Mouse (Mus musculus) CD4-positive, CD25-positive, alpha-beta regulatory T cell, adult 2 months (primary cell): ENCODE results near the gene Cox8b.
A peak's percentile ranks its signal among the peaks of the same experiment; 100 is the strongest.

Experiments used
- DNase-seq: peaks from one replicate; pipeline ENCODE4 v3.0.0-alpha.2; 2012; ENCODE audit warnings: low read depth, low spot score

Cox8b gene

DNA sequence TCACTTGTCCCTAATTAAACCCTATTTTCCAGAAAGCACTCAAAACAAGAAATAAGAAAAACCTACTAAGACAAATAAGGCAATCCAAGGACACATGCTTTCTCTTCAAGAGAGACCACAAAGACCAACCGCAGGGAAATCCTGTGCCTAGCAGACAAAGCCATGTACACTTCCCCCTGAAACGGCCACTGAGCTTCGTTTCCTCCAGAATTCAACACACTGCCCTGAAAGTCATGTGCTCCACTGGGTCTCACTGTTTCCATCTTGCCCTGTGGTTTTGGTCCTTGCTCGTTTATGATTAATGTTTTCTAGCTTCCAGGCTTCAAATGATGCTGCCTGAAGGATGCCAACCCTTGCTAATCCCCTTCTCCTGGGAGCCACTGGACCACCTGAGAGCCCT, 26.0 kb downstream of the Cox8b start:
- no peak for DNase-seq

DNA sequence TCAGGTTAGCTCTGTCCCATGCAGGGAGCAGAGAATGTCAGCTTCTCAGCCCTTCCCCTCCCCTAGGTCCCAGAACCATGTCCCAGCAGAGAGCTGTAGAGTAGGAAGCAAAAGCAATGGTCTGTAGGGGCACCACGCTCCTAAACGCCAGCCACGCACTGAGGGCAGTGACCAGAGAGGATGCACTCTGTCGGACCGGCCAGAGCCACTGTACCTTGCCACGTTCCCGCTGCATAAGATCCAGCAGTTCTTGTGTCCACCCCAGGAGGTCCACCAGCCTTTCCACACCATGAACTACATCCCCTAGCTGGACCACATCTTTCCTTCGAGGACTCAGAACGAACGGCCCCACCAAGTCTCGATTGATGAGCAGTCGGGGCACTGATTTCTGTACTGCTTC, 35.5 kb downstream of the Cox8b start:
- no peak for DNase-seq

DNA sequence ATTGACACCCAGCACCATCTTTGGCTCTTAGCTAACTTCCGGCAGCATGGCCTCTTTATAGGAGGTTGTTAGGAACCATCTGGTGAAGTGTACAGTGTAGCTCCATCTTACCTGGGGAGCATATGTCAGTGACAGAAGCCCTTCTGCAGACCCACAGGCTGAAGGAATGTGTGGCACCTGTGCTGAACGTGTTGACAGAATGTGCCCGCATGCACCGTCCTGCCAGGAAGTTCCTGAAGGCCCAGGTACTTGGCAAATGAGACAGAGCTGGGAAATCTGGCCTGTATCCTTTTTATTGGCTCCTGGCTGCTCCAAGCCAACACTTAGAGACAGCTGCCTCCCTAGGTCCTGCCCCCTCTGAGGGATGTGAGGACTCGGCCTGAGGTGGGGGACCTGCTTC, 39.5 kb downstream of the Cox8b start:
- DNase-seq, result no peak

DNA sequence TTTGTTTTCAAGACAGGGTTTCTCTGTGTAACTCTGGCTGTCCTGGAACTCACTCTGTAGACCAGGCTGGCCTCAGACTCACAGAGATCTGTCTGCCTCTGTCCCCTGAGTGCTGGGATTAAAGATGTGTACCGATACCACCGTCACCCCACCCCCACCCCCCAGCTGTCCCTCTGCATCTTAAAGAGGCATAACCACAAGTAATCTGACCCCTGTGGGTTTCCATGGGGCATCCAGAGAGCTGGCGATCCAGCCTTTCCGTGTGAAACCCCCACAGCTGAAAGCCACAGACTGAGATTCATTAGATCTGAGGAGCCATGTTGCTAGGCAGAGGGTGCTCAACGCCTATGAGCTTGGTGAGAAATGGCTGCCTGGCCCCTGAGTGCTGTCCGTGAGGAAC, 40.2 kb downstream of the Cox8b start:
- no peak for DNase-seq

DNA sequence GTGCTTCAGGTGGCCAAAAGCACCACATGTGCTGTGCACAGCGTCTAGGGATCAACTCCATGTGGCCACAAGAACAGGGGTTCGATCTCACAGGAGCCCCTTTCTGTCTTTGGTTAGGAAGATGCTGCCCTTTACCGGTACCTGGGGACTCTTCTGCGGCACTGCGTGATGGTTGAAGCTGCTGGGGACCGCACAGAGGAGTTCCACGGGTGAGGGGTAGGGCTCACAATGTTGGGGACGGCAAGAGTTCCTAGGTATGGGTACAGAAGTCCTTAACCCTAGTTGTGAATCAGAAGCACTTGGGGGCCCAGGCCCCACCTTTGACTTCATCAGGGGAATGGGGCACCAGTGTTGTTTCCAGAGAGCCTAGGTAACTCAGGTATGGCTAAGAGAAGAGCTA, 41.5 kb downstream of the Cox8b start:
- DNase-seq, result no peak

DNA sequence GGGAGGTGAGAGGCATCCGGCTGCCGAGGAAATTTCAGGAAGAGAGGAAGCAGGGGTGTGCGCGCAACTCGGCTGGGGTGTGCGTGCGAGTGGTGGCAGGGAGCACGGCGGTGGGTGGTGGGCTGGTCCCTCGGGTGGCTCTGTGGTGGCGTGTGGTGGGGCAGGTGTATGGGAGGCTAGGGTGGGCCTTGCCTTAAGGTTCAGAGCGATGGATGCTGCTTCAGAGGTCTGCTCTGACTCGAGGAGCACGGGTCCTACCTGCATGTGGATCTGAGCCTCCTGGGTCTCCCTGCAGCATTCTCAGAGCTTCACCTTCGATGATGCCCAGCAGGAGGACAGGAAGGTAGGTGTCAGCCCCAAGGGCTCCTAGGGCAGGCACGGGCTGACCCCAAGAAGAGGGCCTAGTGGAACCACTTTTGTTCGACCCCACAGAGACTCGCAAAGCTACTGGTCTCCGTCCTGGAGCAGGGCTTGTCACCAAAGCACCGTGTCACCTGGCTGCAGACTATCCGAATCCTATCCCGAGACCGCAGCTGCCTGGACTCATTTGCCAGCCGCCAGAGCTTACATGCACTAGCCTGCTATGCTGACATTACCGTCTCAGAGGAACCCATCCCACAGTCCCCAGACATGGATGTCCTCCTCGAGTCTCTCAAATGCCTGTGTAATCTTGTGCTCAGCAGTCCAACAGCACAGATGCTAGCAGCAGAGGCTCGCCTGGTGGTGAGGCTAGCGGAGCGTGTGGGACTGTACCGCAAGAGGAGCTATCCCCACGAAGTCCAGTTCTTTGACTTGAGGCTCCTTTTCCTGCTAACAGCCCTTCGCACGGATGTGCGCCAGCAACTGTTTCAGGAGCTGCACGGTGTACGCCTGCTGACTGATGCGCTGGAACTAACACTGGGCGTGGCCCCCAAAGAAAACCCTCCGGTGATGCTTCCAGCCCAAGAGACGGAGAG, 42.4 kb downstream of the Cox8b start, which contains the start of gene Bet1l:
TSS of gene Bet1l (minus strand) at position 28 of the 956 bp plus-strand sequence.
- DNase-seq, result no peak

DNA sequence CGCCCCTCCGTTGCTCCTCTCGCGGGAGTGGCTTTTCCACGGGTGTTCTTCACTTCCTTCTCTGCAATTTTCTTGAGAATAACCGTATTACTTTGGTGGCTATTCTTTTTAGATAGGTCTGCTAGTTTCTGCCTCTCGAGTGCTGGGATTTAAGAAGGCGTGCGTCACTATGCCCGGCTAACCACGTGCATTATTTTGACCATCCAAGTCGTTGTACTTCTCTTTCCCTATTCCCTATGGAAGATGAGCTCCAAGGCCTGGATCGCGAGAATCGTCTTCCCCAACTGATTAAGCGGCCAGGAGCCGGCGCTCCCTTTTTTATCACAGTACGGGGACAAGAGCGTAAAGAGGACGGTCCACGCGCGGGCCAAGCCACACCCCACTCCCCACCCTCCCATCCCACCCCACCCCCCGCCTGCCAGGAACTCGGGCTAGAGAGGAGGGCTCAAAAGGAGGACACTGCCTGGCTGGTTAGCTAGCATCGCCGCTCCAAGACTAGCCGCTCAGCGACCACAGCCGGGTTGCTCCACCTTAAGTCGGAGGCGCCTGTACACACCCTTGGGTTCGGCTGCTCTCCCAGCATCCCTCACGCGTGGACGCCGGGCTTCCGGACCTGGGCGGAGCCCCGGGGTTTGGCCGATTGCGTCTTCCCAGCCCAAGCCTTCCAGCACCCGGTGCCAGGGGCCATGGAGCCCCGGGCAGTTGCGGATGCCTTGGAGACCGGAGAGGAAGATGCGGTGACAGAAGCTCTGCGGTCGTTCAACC, 43.3 kb downstream of the Cox8b start, which contains the start of gene Ric8a:
TSS of gene Ric8a (plus strand) at position 173 of the 765 bp plus-strand sequence.
- DNase-seq, result peak; percentile 85

DNA sequence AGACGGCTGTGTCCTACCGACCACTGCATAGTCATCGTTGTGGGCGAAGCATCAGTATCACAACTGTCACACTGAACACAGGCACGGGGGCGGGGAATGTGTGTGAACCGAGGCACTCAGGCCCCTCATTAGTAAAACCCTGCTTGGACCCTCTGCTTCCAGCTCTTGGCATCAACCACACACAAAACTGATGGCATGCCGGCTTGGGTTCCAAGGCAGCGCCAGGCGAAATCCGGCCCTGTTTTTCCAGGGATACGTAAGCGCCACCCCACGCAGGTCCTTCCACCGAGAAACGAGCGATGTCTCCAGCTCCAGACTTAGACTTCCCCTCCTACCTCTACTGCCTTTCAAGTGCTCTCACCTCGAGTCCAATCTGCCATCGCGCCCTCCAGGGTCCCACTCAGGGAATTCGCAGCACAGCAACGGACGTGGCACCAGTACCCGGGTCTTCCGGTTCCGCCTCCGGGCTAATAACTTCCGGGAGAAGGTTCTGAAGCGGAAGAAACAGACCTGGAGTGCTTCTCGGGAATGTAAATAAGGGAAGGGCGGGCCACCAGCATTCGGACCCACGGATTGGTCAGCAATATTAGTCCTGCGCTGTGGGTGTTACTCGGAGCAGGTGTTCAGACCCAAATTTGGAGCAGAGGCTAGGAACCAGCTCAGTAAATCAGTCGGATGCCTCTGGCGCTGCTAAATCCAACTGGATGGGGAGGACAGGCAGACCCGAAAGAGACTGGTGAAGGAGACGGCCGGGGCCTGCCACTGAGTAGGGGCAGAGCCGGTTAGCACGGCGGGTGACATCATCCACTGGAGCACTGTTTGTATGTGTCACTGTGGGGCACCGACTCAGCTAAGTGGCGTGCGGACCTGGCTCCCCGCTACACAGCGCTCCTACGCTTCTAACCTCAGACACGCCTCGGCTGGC, 44.1 kb downstream of the Cox8b start, which contains the start of gene Gm45785:
TSS of gene Gm45785 (minus strand) at position 472 of the 925 bp plus-strand sequence.
- DNase-seq, result peak; percentile 81

DNA sequence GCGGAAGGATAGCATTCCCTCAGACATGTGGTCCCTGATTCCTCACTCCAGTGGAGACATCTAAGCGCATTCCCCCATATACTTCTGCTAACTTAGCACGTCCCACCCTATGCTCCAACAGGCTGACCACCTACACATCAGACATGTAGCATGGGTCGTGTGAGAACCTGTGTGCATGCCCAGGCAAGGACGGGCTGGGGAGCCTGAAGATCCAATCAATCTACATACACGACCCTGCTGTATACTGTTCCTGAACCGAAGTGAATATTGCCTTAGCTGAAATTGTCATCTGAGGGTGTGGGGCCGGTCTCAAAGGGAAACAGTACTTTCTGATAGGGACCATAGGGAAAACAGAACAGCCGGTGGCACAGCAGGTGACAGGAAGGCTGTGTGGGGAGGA, 45.1 kb downstream of the Cox8b start:
- DNase-seq, result no peak

DNA sequence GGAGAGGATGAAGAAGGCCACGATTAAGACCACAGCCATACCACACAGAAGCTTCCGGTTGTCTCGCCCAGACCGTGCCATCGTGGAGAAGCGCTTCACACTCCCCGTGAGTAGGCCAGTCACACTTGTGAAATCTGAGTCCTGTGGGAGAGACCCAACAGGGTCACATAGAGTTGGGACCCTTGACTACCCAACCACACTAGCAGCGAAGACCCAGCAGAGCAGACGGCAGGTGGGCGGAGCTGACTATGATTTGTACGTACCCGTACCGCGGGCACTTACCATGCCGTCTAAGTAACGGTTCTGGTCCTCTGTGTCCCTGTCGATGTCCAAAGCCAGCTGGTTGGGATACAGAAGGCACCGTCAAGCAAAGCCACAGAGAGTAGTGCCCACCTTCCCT, 45.8 kb downstream of the Cox8b start:
- DNase-seq, result no peak

DNA sequence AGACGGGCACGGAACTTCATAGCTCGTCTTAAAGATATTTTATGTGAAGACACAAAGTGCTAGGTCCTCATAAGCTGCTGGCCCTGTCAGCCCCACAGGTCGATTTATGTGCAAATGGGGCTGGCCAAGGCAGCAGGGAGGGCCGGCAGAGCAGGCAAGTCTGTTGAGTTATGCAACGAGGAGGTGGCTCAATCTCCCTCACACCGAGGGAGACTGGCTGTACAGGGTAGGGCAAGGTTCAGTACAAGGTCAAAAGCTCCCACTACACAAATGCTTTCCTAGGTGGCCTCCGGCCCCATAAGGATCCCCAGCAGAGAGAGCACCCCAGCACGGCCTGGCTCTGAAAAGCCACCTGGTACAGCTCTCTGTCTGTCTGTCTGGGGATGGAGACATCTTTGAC, 46.9 kb downstream of the Cox8b start:
- no peak for DNase-seq

DNA sequence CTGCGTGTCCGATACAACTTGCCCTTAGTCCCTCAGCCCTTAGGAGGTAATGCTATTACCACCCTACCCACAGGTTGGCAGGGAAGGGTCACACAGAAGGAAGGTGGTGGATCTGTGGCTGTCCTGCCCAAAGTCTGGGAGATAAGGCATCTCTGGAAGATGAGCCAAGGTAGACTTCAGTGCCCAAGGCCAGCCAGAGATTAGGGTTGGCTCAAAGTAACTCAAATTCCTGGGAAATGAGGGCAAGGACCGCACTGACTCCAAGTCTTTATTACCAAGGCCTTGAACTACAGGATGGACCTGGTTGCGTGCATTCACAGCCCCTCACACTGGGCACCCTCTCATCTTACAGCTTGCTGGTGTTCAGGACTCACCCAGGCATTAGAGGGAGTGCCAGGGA, 48.3 kb downstream of the Cox8b start:
- DNase-seq, result no peak
